Mouse (Mus musculus) embryonic facial prominence, embryonic 10.5 days (tissue): ENCODE measurements around the gene Fam184b. TPM values are rescaled to one million over a fixed set of nuclear protein-coding genes. Genes with fewer than 3 reads are reported as not detected.

ENCODE experiments used
- DNase-seq: peaks from one replicate; pipeline ENCODE4 v3.0.0-alpha.2; 2017; ENCODE audit warnings: low spot score
- H3K27ac ChIP-seq: fragments of 300-500 bp; sonication (generic); replicated peaks from 2 replicates; pipeline ENCODE4 v1.5.1; 2016; ENCODE audit warnings: mild to moderate bottlenecking
- H3K27me3 ChIP-seq: fragments of 300-500 bp; sonication (generic); replicated peaks from 2 replicates; pipeline ENCODE4 v1.6.1; 2016; ENCODE audit warnings: low read depth, mild to moderate bottlenecking; ENCODE audit not compliant: poor library complexity, severe bottlenecking
- H3K36me3 ChIP-seq: fragments of 300-500 bp; sonication (generic); replicated peaks from 2 replicates; pipeline ENCODE4 v1.6.1; 2016; ENCODE audit warnings: mild to moderate bottlenecking, moderate library complexity
- H3K4me1 ChIP-seq: fragments of 300-500 bp; sonication (generic); 2 replicates; pipeline ENCODE4 v1.6.1; 2016
- H3K4me3 ChIP-seq: fragments of 300-500 bp; sonication (generic); 2 replicates; pipeline ENCODE4 v1.5.1; 2016; ENCODE audit warnings: mild to moderate bottlenecking, moderate library complexity
- H3K9me3 ChIP-seq: fragments of 300-500 bp; sonication (generic); 2 replicates; pipeline ENCODE4 v1.6.1; 2016; ENCODE audit warnings: mild to moderate bottlenecking
- WGBS: fragments of 180-500 bp; shearing (Covaris S2); methylation state at CpG from one replicate; pipeline ENCODE4 v1.1.7; 2016; 5-methylcytosine and 5-hydroxymethylcytosine counted together
- polyA plus RNA-seq: library from polyadenylated mRNA; unstranded; fragments of >200 nt; fragmentation: Nextera tagmentation; extraction: Ambion mirVana; gene quantifications from 2 replicates; pipeline ENCODE4 v1.2.1, GENCODE M21; 2016

Gene Fam184b
- polyA plus RNA-seq, 1 experiment from 2014 or later, result 0.62 TPM

DNA sequence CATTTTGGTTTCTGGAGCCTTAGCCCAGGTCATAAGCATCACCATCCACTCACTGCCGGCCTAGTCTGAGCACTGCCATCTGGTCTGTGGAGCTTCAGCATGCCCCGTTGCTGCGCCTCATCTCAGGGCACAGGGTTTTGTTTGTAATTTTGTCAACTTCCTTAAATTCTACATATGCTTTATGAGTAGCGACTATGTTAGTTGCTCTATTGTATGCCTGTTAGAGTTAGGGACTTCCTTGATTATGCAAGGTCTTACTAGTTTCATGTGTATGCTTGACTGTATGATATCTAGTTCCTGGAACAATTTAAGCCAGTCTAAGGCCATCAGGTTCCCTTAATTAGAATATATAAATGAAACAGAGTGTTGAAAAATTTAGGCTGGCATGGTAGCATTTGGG, 113.1 kb downstream of the Fam184b start:
- Histone ChIP-seq H3K27me3 (no peaks in the 10 kb centered on the region), H3K27ac (no peak overlapping the region), H3K9me3 (no peaks in the 10 kb centered on the region), H3K36me3 (peaks cover 81% of the 10 kb centered on the region), H3K4me3 (no peak overlapping the region), H3K4me1 (peaks cover 6% of the 10 kb centered on the region)
- no peak for DNase-seq
- 95% methylated on average over 4 of the region's 4 CpGs for WGBS

DNA sequence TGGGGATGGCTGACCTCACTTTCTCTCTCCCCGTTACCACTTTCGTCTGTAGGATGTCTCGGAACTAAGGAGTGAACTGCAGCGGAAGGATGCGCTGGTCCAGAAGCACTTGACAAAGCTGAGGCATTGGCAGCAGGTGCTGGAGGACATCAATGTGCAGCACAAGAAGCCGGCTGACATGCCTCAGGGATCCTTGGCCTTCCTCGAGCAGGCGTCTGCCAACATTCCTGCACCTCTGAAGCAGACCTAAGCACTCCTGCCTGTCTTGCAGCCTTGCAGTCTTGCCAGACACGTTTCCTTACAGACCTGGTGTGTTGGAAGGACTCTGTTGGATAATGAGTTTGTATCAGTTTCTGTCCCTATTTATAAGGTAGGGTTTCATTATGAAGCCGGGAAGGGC, 114.3 kb downstream of the Fam184b start:
- peaks cover 12% of the 10 kb centered on the region for H3K4me1 ChIP-seq
- H3K9me3 ChIP-seq, result no peaks in the 10 kb centered on the region
- no peak for DNase-seq
- H3K27ac ChIP-seq, result no peak overlapping the region
- 91% methylated on average over 10 of the region's 10 CpGs for WGBS
- H3K36me3 ChIP-seq, result peaks cover 72% of the 10 kb centered on the region
- no peaks in the 10 kb centered on the region for H3K27me3 ChIP-seq
- H3K4me3 ChIP-seq, result no peak overlapping the region

- peak overlapping the region; percentile 84 for H3K4me3 ChIP-seq
- H3K27ac ChIP-seq, result no peak overlapping the region
- no peaks in the 10 kb centered on the region for H3K27me3 ChIP-seq
- peaks cover 46% of the 10 kb centered on the region for H3K36me3 ChIP-seq
- no peak for DNase-seq
- 93% methylated on average over 6 of the region's 6 CpGs for WGBS
- no peaks in the 10 kb centered on the region for H3K9me3 ChIP-seq
- H3K4me1 ChIP-seq, result peaks cover 12% of the 10 kb centered on the region
These were observed 117.8 kb downstream of the Fam184b start for GRCm38 (mm10) chr5:45521601-45522000.

- Histone ChIP-seq H3K9me3 (no peaks in the 10 kb centered on the region), H3K27me3 (no peaks in the 10 kb centered on the region), H3K4me1 (peaks cover 12% of the 10 kb centered on the region), H3K36me3 (peaks cover 46% of the 10 kb centered on the region), H3K4me3 (peak overlapping the region; percentile 84), H3K27ac (peak overlapping the region; percentile 92)
- 6% methylated on average over 5 of the region's 5 CpGs for WGBS
- no peak for DNase-seq
These were observed 118.7 kb downstream of the Fam184b start for GRCm38 (mm10) chr5:45520809-45521110.

DNA sequence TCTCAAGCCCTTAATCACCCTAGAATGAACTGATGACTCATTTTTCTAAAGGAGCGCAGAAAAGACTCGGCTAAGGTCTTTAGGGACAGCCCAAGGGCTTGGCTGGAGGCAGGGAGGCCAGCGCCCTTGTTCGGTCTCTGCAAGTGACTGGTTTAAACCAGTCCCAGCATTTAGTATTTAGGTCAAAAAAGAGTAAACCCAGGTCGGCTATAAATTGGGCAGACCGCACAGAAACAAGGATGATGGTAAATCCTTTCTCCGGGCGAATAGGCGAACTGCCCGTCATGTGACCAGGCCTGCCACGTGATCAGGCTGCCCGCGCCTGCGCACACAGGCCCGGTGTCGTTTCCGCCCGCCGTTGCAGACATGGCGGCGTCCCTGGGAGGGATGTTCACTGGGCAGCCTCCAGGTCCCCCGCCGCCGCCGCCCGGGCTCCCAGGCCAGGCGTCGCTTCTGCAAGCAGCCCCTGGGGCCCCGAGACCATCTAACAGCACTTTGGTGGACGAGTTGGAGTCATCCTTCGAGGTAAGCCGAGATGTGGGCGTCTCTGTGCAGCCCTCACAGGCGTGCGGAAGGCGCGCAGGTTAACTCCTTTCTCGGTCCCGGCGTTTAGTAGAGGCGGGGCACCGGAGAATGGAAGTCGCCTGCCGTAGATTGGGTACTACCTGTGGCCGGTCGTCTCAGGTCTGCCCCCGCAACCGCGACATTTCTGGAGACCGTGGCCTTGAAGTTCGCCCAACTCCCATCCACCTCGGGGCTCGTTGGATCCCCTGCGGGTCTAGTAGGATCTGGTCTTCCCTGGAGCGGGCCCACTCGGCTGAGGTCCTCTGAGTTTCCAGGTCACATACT, 119.2 kb downstream of the Fam184b start, which contains the start of gene Med28:
Gene Med28 (plus strand): TSS at position 270 of the 849 bp plus-strand sequence.
- H3K36me3 ChIP-seq, result peaks cover 42% of the 10 kb centered on the region
- H3K9me3 ChIP-seq, result no peaks in the 10 kb centered on the region
- H3K4me1 ChIP-seq, result peaks cover 12% of the 10 kb centered on the region
- peak within 1 kb of the TSS; percentile 92 for H3K27ac ChIP-seq
- H3K4me3 ChIP-seq, result peak within 1 kb of the TSS; percentile 84
- H3K27me3 ChIP-seq, result no peaks in the 10 kb centered on the region
- peak; percentile 96 for DNase-seq
- WGBS, result 3% methylated on average over 56 of the region's 56 CpGs

DNA sequence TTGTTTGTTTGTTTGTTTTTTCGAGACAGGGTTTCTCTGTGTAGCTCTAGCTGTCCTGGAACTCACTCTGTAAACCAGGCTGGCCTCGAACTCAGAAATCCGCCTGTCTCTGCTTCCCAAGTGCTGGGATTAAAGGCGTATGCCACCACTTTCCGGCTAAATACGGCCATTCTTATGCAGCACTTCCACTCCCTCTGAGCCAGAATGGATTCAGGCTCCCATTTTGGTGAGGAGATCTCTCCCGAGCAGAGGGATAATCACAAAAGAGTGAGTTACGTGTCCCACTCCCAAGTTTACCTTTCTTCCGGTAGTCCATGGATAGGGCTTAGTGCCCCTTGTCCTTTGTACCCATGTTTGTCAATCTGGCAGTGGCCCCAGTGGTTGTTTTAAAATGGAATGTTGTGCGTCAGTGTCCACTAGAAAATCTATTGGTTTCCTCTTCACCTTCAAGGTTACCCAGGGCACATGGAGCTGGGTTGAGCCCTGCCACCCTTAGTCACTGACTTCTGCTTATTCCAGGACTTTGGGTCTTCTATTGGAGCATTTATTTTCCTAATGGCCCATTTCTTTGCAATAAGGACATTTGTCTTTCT, 124.2 kb downstream of the Fam184b start:
- WGBS, result 91% methylated on average over 10 of the region's 10 CpGs
- peaks cover 64% of the 10 kb centered on the region for H3K36me3 ChIP-seq

DNA sequence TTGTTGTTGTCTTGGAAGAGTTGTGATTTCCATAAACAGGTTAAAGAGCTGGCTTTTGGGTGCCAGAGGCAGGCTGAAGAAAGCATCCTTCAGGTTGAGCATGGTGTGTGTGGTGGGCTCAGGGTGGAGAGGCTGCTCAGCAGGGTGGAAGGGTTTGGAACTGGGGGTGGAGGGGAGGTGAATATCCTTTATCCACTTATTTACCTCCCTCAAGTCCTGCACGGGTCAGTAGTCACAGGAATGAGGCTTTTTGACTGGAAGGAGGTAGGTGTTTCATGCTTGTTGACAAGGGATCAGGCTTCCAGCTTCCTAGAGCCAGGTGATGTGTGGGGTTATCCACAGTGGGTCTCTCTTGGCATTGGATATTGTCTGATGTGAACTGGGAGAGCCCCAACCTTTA, 124.8 kb downstream of the Fam184b start:
- peaks cover 70% of the 10 kb centered on the region for H3K36me3 ChIP-seq

More for the DNA sequence above, 124.2 kb downstream of the Fam184b start:
- no peaks in the 10 kb centered on the region for H3K9me3 ChIP-seq
- H3K27me3 ChIP-seq, result no peaks in the 10 kb centered on the region
- no peak for DNase-seq
- no peaks in the 10 kb centered on the region for H3K4me1 ChIP-seq
- H3K27ac ChIP-seq, result no peak overlapping the region
- H3K4me3 ChIP-seq, result no peak overlapping the region

DNA sequence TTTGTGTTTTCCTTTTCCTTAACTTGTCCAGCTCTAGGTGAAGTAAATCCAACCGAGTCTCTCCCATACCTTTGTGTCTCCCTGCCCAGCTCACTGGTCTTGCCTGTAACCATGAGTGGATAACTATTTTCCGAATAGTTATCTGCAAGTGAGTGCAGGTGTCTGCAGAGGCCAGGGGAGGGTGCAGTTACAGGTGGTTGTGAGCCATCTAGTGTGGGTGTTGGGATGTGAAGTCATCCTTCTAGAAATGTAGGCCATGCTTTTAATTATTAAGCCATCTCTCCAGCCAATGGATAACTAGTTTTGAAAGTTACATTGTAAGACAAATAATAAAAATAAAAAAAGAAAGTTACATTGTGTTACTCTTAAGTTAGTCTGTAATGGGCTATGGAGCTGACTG, 125.9 kb downstream of the Fam184b start:
- Histone ChIP-seq H3K36me3 (peaks cover 76% of the 10 kb centered on the region), H3K4me3 (no peak overlapping the region), H3K27ac (no peak overlapping the region), H3K27me3 (no peaks in the 10 kb centered on the region), H3K9me3 (no peaks in the 10 kb centered on the region), H3K4me1 (no peaks in the 10 kb centered on the region)
- 88% methylated on average over 2 of the region's 2 CpGs for WGBS
- no peak for DNase-seq

More for the DNA sequence above, 124.8 kb downstream of the Fam184b start:
- no peak overlapping the region for H3K4me3 ChIP-seq
- no peaks in the 10 kb centered on the region for H3K27me3 ChIP-seq
- 90% methylated on average over 1 of the region's 1 CpGs for WGBS
- no peak for DNase-seq
- no peaks in the 10 kb centered on the region for H3K9me3 ChIP-seq
- H3K27ac ChIP-seq, result no peak overlapping the region
- H3K4me1 ChIP-seq, result no peaks in the 10 kb centered on the region

GRCm38 (mm10) chr5:45512908-45513307, 126.5 kb downstream of the Fam184b start:
- DNase-seq, result no peak
- WGBS, result 92% methylated on average over 6 of the region's 6 CpGs
- H3K9me3 ChIP-seq, result no peaks in the 10 kb centered on the region
- no peak overlapping the region for H3K4me3 ChIP-seq
- H3K4me1 ChIP-seq, result no peaks in the 10 kb centered on the region
- H3K36me3 ChIP-seq, result peaks cover 80% of the 10 kb centered on the region
- H3K27me3 ChIP-seq, result no peaks in the 10 kb centered on the region
- H3K27ac ChIP-seq, result no peak overlapping the region

DNA sequence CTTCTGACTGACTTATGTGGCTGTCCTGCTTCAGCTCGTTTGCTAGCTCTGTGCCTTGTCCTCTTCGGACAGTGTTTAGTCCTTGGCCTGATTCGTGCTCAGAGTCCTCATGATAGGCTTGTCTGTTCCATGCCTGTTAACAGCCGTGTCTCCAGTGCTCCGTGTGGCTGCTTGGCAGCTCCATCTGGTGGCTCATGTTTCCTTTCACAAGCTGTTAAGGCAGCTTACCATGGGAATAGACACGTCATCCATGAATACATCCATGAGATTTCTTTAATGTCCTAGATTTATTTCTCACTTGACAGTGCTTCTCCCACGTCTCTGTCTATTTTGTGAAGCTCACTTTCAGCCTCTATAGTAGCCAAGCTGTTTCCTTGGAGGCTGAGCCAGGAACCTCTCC, 129.3 kb downstream of the Fam184b start:
- H3K36me3 ChIP-seq, result peaks cover 93% of the 10 kb centered on the region
- WGBS, result 88% methylated on average over 7 of the region's 7 CpGs
- H3K27ac ChIP-seq, result no peak overlapping the region
- H3K4me3 ChIP-seq, result no peak overlapping the region
- no peaks in the 10 kb centered on the region for H3K9me3 ChIP-seq
- H3K27me3 ChIP-seq, result no peaks in the 10 kb centered on the region
- no peak for DNase-seq
- H3K4me1 ChIP-seq, result no peaks in the 10 kb centered on the region

DNA sequence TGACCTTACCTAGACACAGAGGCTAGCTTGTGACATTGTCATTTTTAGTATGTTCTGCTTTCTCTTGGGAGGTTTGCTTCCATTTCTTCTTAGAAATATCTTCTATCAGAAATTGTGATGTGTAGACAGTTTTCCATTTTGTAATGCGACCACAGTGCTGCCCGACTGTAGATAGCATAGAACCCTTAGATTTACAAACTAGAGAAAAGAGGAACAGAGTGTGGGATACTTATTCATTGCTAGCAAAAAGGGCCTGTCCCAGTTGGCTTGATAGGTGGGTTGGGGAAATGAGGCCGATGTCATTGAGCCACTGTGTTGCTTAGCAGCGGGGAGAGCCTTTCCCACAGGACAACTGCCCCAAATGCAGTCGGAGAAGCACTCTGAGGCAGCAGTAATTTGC, 141.8 kb downstream of the Fam184b start:
- DNase-seq, result no peak
- H3K4me1 ChIP-seq, result peaks cover 18% of the 10 kb centered on the region
- H3K9me3 ChIP-seq, result no peaks in the 10 kb centered on the region
- WGBS, result 90% methylated on average over 5 of the region's 5 CpGs
- no peak overlapping the region for H3K27ac ChIP-seq
- H3K36me3 ChIP-seq, result peaks cover 75% of the 10 kb centered on the region
- no peak overlapping the region for H3K4me3 ChIP-seq
- H3K27me3 ChIP-seq, result no peaks in the 10 kb centered on the region

- Histone ChIP-seq H3K4me1 (peaks cover 18% of the 10 kb centered on the region), H3K27ac (no peak overlapping the region), H3K36me3 (peaks cover 69% of the 10 kb centered on the region), H3K27me3 (no peaks in the 10 kb centered on the region), H3K9me3 (no peaks in the 10 kb centered on the region), H3K4me3 (no peak overlapping the region)
- DNase-seq, result no peak
- WGBS, result 91% methylated on average over 12 of the region's 12 CpGs
These were observed 142.4 kb downstream of the Fam184b start for GRCm38 (mm10) chr5:45496930-45497550.

GRCm38 (mm10) chr5:45496479-45496878, 142.9 kb downstream of the Fam184b start:
- WGBS, result 90% methylated on average over 4 of the region's 4 CpGs
- Histone ChIP-seq H3K27me3 (no peaks in the 10 kb centered on the region; the same call in 1 of the 2 replicates), H3K4me1 (peaks cover 18% of the 10 kb centered on the region), H3K4me3 (no peak overlapping the region), H3K36me3 (peaks cover 64% of the 10 kb centered on the region), H3K27ac (no peak overlapping the region), H3K9me3 (no peaks in the 10 kb centered on the region)
- no peak for DNase-seq
